Mouse (Mus musculus): ENCODE measurements at regions not wholly inside any gene's neighbourhood (a gene's known extent, or its start where the extent isn't known, plus 50 kb on each side); places are given as distances from the start of the nearest gene placed in this dataset.

DNA sequence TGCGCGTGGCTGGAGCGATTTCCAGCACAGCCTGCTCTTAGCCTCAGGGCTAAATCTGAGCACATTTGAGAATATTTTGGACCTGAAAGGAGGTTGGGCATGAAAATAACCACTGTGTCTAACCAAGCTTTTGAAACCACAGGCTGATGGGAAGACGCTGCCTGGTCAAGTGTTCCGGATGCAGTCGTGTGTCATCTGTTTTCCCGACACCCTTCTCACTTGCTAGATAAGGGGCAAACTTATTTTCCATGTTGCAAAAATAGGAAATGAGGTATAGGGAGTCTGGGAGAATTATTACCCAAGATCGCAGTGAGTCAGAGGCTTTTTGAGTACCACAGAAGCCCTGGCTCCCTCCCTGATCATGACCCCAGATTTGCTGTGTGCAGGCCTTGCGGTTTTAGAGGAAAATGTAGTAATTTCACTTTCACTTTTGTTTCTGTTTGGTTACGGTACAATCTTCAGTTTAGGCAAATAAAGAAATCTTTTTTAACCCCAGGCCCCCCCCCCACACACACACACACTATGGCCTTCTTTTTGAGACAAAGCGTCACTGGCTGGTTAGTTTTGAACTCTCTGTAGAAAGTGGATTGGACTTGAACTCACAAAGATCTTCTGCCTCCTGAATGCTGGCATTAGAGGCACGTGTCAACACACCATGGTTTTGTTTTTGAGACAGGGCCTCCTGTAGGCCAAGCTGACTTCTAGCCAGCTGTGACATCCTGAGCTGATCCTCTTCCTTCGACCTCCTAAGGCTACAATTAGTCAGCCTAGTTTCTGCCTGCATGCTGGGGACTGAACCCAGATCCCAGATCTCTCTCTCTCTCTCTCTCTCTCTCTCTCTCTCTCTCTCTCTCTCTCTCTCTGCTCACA, 60.7 kb downstream of the Zfp281 start:
- no peak for TF ChIP-seq CTCF (conservative IDR thresholded peaks at IDR 0.05; ENCODE audit: low read length)
- TF ChIP-seq POU5F1 (IDR thresholded peaks at IDR 0.05; ENCODE audit: borderline replicate concordance, low read length) = no peak
- TF ChIP-seq NANOG (IDR thresholded peaks at IDR 0.05; ENCODE audit: borderline replicate concordance, low read length) = no peak
